19 mouse cellular contexts compared by ENCODE assay signal in genomic region chr9:51178297-51178696, GRCm38 (mm10). TPM values are rescaled to one million over a fixed set of nuclear protein-coding genes. Genes with fewer than 3 reads are reported as not detected.
DNase-seq lines count a peak whose midpoint lies in the region; ATAC-seq and TF ChIP-seq lines count a peak whose summit lies in the region.
"Had no signal": no experiment of that assay in that cellular context is flagged by ENCODE, and none has a peak within 500 bp of the region (broad histone marks: within the 10 kb centered on the region; RNA-seq: fewer than 3 reads in every experiment).

No protein-coding gene starts in this region.

- no peak overlapping the region for H3K4me3 ChIP-seq in heart, adult 2 months
- H3K4me3 ChIP-seq in heart, embryonic 11.5 days (ENCODE audit: low read depth, low read length): no peak overlapping the region
- H3K4me3 ChIP-seq in midbrain, postnatal 0 days (ENCODE audit: low read depth, low read length): no peak overlapping the region
- H3K4me3 ChIP-seq in midbrain, embryonic 10.5 days: no peak overlapping the region
- H3K4me3 ChIP-seq in midbrain, embryonic 16.5 days (ENCODE audit: low read depth, low read length): no peak overlapping the region
- H3K4me3 ChIP-seq: embryonic facial prominence, embryonic 12.5 days; heart, embryonic 13.5 days; limb, embryonic 15.5 days; myocyte had no signal

- no peak overlapping the region for H3K9ac ChIP-seq in heart, adult 2 months (ENCODE audit: low read depth, low read length)
- no peak overlapping the region for H3K9ac ChIP-seq in heart, embryonic 11.5 days (ENCODE audit: low read depth, low read length)
- H3K9ac ChIP-seq in midbrain, postnatal 0 days (replicated peaks; ENCODE audit: low read length, poor library complexity, severe bottlenecking): no peak overlapping the region
- no peak overlapping the region for H3K9ac ChIP-seq in midbrain, embryonic 16.5 days (ENCODE audit: low read depth, low read length)
- H3K9ac ChIP-seq: embryonic facial prominence, embryonic 12.5 days; heart, embryonic 13.5 days; limb, embryonic 15.5 days; lung, embryonic 14.5 days had no signal

- no peaks in the 10 kb centered on the region for H3K27me3 ChIP-seq in heart, adult 2 months (ENCODE audit: control insufficient read depth, insufficient read depth, low read length)
- H3K27me3 ChIP-seq in heart, embryonic 11.5 days (ENCODE audit: control insufficient read depth, insufficient read depth, low read length): no peaks in the 10 kb centered on the region
- H3K27me3 ChIP-seq in midbrain, postnatal 0 days (ENCODE audit: insufficient read depth, low read length): no peaks in the 10 kb centered on the region
- no peaks in the 10 kb centered on the region for H3K27me3 ChIP-seq in midbrain, embryonic 10.5 days (ENCODE audit: low read depth, poor library complexity, severe bottlenecking)
- H3K27me3 ChIP-seq in midbrain, embryonic 16.5 days (ENCODE audit: control insufficient read depth, insufficient read depth, low read depth, low read length): no peaks in the 10 kb centered on the region
- H3K27me3 ChIP-seq: embryonic facial prominence, embryonic 12.5 days; heart, embryonic 13.5 days; limb, embryonic 15.5 days had no signal

- no peak for DNase-seq in heart, adult 2 months
- DNase-seq in midbrain, postnatal 0 days (ENCODE audit: low spot score): no peak
- DNase-seq in midbrain, embryonic 10.5 days (ENCODE audit: low spot score): no peak
- peak; percentile 8 for DNase-seq in brain, adult 2 months (ENCODE audit: low read depth, low spot score)
- DNase-seq in thymus, postnatal 25 days: peak; percentile 47
- DNase-seq in cerebellum, adult 9-10 months: no peak
- DNase-seq: gastrocnemius, postnatal 25 days; heart, postnatal 4 days; kidney, adult 9 months; lung, embryonic 14.5 days had no signal

- no peak overlapping the region for H3K4me2 ChIP-seq in heart, embryonic 11.5 days
- H3K4me2 ChIP-seq in midbrain, postnatal 0 days (ENCODE audit: low read depth, low read length, poor library complexity, severe bottlenecking): no peak overlapping the region
- no peak overlapping the region for H3K4me2 ChIP-seq in midbrain, embryonic 16.5 days (ENCODE audit: low read length)
- H3K4me2 ChIP-seq: embryonic facial prominence, embryonic 12.5 days; heart, embryonic 13.5 days; limb, embryonic 15.5 days; lung, embryonic 14.5 days had no signal

- ATAC-seq in heart, embryonic 11.5 days (replicated peaks; ENCODE audit: insufficient number of reproducible peaks, low FRiP score, low TSS enrichment): no peak
- ATAC-seq in midbrain, postnatal 0 days (ENCODE audit: low FRiP score): no peak
- no peak for ATAC-seq in midbrain, embryonic 16.5 days

- H3K79me2 ChIP-seq in heart, adult 2 months (replicated peaks; ENCODE audit: control insufficient read depth, insufficient read depth, low read length): no peaks in the 10 kb centered on the region

- H3K9me3 ChIP-seq in heart, embryonic 11.5 days (replicated peaks; ENCODE audit: control insufficient read depth, low read length): no peaks in the 10 kb centered on the region
- no peaks in the 10 kb centered on the region for H3K9me3 ChIP-seq in midbrain, postnatal 0 days (ENCODE audit: low read length)
- no peaks in the 10 kb centered on the region for H3K9me3 ChIP-seq in midbrain, embryonic 10.5 days (replicated peaks)
- no peaks in the 10 kb centered on the region for H3K9me3 ChIP-seq in midbrain, embryonic 16.5 days (replicated peaks; ENCODE audit: control insufficient read depth, low read length, poor library complexity, severe bottlenecking)
- H3K9me3 ChIP-seq: embryonic facial prominence, embryonic 12.5 days; G1E; heart, embryonic 13.5 days; limb, embryonic 15.5 days had no signal

- no peaks in the 10 kb centered on the region for H3K36me3 ChIP-seq in heart, adult 2 months (ENCODE audit: control insufficient read depth, insufficient read depth, low read length)
- no peaks in the 10 kb centered on the region for H3K36me3 ChIP-seq in heart, embryonic 11.5 days (ENCODE audit: control insufficient read depth, insufficient read depth, low read length)
- H3K36me3 ChIP-seq in midbrain, postnatal 0 days (ENCODE audit: insufficient read depth, low read length): no peaks in the 10 kb centered on the region
- H3K36me3 ChIP-seq in midbrain, embryonic 10.5 days: no peaks in the 10 kb centered on the region
- H3K36me3 ChIP-seq in midbrain, embryonic 16.5 days (ENCODE audit: control insufficient read depth, insufficient read depth, low read length): no peaks in the 10 kb centered on the region
- H3K36me3 ChIP-seq: embryonic facial prominence, embryonic 12.5 days; G1E; heart, embryonic 13.5 days; limb, embryonic 15.5 days had no signal

- no peaks in the 10 kb centered on the region for H3K4me1 ChIP-seq in heart, adult 2 months (ENCODE audit: control insufficient read depth, insufficient read depth, low read length)
- no peaks in the 10 kb centered on the region for H3K4me1 ChIP-seq in heart, embryonic 11.5 days (ENCODE audit: control insufficient read depth, insufficient read depth, low read length)
- H3K4me1 ChIP-seq in midbrain, postnatal 0 days (ENCODE audit: insufficient read depth, low read length): no peaks in the 10 kb centered on the region
- no peaks in the 10 kb centered on the region for H3K4me1 ChIP-seq in midbrain, embryonic 10.5 days
- H3K4me1 ChIP-seq in midbrain, embryonic 16.5 days (ENCODE audit: control insufficient read depth, insufficient read depth, low read length): no peaks in the 10 kb centered on the region
- H3K4me1 ChIP-seq: heart, embryonic 13.5 days; limb, embryonic 15.5 days had no signal

- WGBS in heart, adult 2 months: 93% methylated on average over 1 of the region's 1 CpGs
- 87% methylated on average over 1 of the region's 1 CpGs for WGBS in heart, embryonic 11.5 days (ENCODE audit: insufficient replicate concordance)
- WGBS in midbrain, postnatal 0 days: 97% methylated on average over 1 of the region's 1 CpGs
- WGBS in midbrain, embryonic 10.5 days: 98% methylated on average over 1 of the region's 1 CpGs
- 97% methylated on average over 1 of the region's 1 CpGs for WGBS in midbrain, embryonic 16.5 days

- TF ChIP-seq EP300 in heart, adult 2 months (IDR thresholded peaks at IDR 0.05; ENCODE audit: insufficient read depth, low read depth, low read length): no peak

- intact Hi-C loops in heart, adult 2 months (cut with DNase I): no loop called here

- TF ChIP-seq CTCF in heart, adult 2 months (IDR thresholded peaks at IDR 0.05): 0 out of 2 replicates have a peak, but pooled peaks have one; percentile 7
- 0 out of 2 replicates have a peak, but pooled peaks have one; percentile 13 for TF ChIP-seq CTCF in midbrain, postnatal 0 days (IDR thresholded peaks at IDR 0.05)

- no peak overlapping the region for H3K27ac ChIP-seq in heart, adult 2 months
- H3K27ac ChIP-seq in heart, embryonic 11.5 days (ENCODE audit: low read depth, low read length): no peak overlapping the region
- H3K27ac ChIP-seq in midbrain, postnatal 0 days (ENCODE audit: low read depth, low read length): no peak overlapping the region
- no peak overlapping the region for H3K27ac ChIP-seq in midbrain, embryonic 10.5 days (replicated peaks)
- no peak overlapping the region for H3K27ac ChIP-seq in midbrain, embryonic 16.5 days (ENCODE audit: low read length)
- H3K27ac ChIP-seq: embryonic facial prominence, embryonic 12.5 days; heart, embryonic 13.5 days; limb, embryonic 15.5 days had no signal

- no peak for TF ChIP-seq POLR2A in heart, adult 2 months (IDR thresholded peaks at IDR 0.05; ENCODE audit: insufficient read depth, low read depth, low read length)

RNA-seq across cellular contexts. Expression of gene Gm32742, which starts 13.0 kb away (rescaled TPM):
- not detected for total RNA-seq in heart, adult 2 months (2021)
- 0.23 TPM in 1 of 2 replicates, not detected in the other for polyA plus RNA-seq in heart, adult 2 months (2012; rRNA removed)
- polyA plus RNA-seq in heart, embryonic 11.5 days (2014; fragmentation: Nextera tagmentation; extraction: Ambion mirVana): 0.03 TPM in 1 of 2 replicates, not detected in the other
- not detected in 2 replicates for total RNA-seq in midbrain, postnatal 0 days (2014; rRNA removed)
- polyA plus RNA-seq in midbrain, postnatal 0 days (2015; fragmentation: Nextera tagmentation; extraction: Ambion mirVana): not detected in 2 replicates
- polyA plus RNA-seq in midbrain, embryonic 10.5 days (2016; fragmentation: Nextera tagmentation; extraction: Ambion mirVana): not detected in 2 replicates
- polyA plus RNA-seq in midbrain, embryonic 16.5 days (2015; fragmentation: Nextera tagmentation; extraction: Ambion mirVana): 0.03 TPM in 1 of 2 replicates, not detected in the other
- total RNA-seq: adrenal gland, postnatal 36 days; gastrocnemius, postnatal 25 days; heart, postnatal 4 days had no signal
- polyA plus RNA-seq: limb, embryonic 15.5 days; lung, embryonic 14.5 days had no signal

RNA-seq across cellular contexts. Expression of gene Pou2af1, which starts 35.2 kb away (rescaled TPM):
- 1 to 10 TPM in 1 of 2 experiments, under 1 TPM in 1; 0.70 to 1.1 TPM for total RNA-seq in heart, adult 2 months (2021)
- polyA plus RNA-seq in heart, adult 2 months (2012; rRNA removed): 0.76 and 2.3 TPM in 2 replicates
- 0.11 TPM in 1 of 2 replicates, not detected in the other for polyA plus RNA-seq in heart, embryonic 11.5 days (2014; fragmentation: Nextera tagmentation; extraction: Ambion mirVana)
- 0.16 and 0.42 TPM in 2 replicates for total RNA-seq in midbrain, postnatal 0 days (2014; rRNA removed)
- polyA plus RNA-seq in midbrain, postnatal 0 days (2015; fragmentation: Nextera tagmentation; extraction: Ambion mirVana): 0.12 TPM in 1 of 2 replicates, not detected in the other
- polyA plus RNA-seq in midbrain, embryonic 10.5 days (2016; fragmentation: Nextera tagmentation; extraction: Ambion mirVana): 0.05 TPM in 1 of 2 replicates, not detected in the other
- 0.11 and 0.16 TPM in 2 replicates for polyA plus RNA-seq in midbrain, embryonic 16.5 days (2015; fragmentation: Nextera tagmentation; extraction: Ambion mirVana)
- total RNA-seq: adrenal gland, postnatal 36 days; layer of hippocampus, adult 8-10 months had no signal
- polyA plus RNA-seq: embryonic facial prominence, embryonic 12.5 days; G1E; heart, embryonic 13.5 days; lung, embryonic 14.5 days had no signal

Comparison
In these comparisons a context has a peak if more than half of its experiments do, and no peak if none do; other contexts are left out.
1. DNase-seq: peak in brain, adult 2 months (single experiment) and thymus, postnatal 25 days (single experiment); none in heart, adult 2 months (0 of 2), midbrain, postnatal 0 days (single experiment), midbrain, embryonic 10.5 days (single experiment) and cerebellum, adult 9-10 months (single experiment).